Mouse (Mus musculus) spleen, postnatal 36 days (tissue): ENCODE data around the gene Kirrel3.
A peak's percentile ranks its signal among the peaks of the same experiment; 100 is the strongest.

Experiments
- DNase-seq, 2 experiments: peaks; one replicate each; pipeline ENCODE4 v3.0.0; 2022; ENCODE audit warnings: low spot score in 2 of 2, mixed read lengths in 1 of 2

Kirrel3 gene

DNA sequence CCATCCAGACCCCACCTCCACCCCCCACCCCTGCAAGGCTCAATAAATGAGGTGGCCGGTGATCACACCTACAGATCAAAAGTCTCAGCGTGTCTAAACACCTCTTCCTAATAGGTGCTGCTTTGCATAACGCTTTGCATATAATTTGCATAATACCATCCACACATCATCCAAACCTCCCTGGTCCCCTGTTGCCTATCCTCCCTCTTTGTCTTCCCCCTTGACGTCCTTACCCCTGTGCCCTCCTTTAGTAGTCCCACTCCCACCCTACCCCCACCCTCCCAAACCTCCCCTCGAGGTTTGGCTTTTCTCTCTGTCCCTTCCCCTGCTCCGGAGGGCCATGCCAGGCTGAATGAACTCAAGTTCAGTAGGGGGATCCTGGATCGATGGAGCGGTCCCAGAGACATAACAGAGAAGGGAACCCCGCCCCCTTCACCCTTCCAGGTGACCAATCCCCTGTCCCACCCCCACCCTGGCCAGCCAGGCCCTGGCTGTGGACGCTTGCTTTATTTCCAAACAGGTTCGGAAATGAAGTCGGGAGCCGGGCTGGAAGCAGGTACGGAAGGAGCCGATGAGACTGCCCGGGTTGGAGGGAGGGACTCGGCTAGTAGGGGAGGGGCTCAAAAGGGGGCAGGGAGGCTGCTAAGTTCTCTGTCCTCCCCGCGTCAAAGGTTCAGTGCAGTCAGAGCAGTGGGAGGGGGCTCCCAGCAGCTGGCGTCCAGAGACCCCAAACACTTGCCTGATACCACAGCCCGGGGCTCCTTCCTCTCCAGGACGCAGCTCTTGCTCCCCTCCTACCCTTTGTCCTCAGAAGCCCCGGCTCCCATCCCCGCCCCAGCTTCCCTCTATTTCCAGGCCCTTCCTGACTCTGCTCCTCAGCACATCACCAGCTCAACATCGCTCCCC lies 539.1 kb downstream of the Kirrel3 start:
- DNase-seq: no peak

DNA sequence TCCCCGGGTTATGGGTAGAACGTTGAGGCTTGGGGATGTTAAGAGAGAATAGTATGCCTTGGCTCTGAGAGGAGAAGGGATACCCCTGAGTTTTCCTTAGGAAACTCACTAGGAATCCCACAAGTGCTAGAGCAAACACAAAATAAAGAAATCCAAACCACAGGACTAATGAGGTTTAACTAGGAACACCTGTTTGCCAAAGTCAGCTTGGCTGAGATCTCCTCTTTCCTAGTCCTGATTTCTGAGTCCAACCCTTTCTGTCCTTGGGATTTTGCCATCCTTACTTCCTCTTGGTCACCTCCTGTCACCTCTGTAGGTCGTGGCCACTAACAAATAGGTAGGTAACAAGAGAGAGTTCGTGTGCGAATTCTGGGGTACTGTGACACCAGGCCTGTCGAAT lies 540.6 kb downstream of the Kirrel3 start:
- no peak for DNase-seq

GRCm38 (mm10) chr9:35026897-35027311 lies 541.2 kb downstream of the Kirrel3 start:
- DNase-seq: no peak

- no peak for DNase-seq
Measured at GRCm38 (mm10) chr9:35027382-35027997, 541.8 kb downstream of the Kirrel3 start.

DNA sequence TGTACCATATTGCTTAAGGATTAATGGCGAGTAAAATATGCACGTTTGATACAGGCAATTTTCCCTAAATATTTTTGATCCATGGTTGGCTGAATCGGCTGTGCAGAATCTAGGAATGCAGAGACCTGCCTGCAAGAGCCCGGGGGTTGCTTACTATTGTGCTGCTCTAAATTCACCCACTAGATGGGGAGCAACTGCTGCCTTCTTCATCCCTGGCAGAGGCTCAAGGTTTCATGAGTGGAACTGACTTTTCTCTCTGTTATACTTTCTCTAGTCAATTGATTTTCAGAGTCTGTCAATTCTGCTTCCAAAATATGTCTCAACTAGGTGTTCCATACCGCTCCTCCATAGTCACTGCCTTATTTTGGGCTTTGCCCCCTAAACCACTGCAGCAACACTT lies 545.1 kb downstream of the Kirrel3 start:
- DNase-seq: peak in 1 of 2 experiments; percentile 25

GRCm38 (mm10) chr9:35032457-35032856 lies 546.8 kb downstream of the Kirrel3 start:
- no peak for DNase-seq

GRCm38 (mm10) chr9:35035074-35035473 lies 549.4 kb downstream of the Kirrel3 start:
- no peak for DNase-seq

DNA sequence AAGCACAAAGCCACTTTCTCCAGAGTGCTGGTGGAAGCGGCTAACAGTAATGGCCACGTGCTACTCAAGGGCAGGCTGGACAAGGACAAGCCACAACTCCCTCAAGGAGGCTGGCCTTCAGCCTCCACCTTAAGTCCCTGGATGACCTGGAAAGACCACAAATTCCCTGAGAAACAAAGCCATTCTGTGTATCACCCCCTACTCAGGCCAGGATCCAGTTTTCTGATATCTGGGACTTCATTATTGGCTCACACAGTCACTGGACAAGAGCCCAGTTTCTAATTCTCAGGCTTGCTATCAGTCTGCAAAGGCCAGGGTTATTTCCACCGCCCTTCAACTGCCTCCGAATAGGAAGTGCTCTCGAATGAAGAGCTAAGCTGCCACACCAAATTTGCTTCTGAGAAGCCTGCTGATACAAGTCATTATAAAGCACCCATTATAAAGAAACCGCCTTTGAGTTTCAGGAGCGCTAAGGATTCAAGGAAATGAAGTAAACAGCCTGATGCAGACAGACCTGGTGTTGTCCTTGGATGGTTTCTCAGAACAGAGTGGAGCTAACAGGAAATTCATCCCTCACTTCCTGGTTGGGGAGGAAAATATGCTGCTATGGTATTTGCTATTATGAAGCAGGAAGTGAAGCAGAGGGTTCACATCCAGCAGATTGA lies 553.4 kb downstream of the Kirrel3 start:
- peak; percentile 24 to 30 for DNase-seq

DNA sequence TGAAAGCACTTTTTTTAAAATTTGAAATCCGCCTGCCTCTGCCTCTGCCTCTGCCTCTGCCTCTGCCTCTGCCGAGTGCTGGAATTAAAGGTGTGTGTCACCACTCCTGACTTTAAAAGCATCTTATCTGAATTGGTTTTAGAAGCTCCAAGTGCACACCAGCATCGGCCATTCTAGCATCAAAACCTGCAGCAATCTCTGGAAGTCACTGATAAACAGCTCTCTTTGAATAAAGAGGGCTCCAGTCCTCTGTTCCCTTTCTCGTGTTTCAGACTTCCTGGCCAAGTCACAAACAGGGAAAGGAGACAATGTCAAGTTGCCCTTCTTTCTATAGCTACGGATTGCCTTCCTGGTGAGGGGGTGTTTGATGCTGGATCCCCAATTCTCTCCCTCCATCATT lies 554.2 kb downstream of the Kirrel3 start:
- no peak for DNase-seq

GRCm38 (mm10) chr9:35041493-35041892 lies 555.8 kb downstream of the Kirrel3 start:
- DNase-seq: no peak

DNA sequence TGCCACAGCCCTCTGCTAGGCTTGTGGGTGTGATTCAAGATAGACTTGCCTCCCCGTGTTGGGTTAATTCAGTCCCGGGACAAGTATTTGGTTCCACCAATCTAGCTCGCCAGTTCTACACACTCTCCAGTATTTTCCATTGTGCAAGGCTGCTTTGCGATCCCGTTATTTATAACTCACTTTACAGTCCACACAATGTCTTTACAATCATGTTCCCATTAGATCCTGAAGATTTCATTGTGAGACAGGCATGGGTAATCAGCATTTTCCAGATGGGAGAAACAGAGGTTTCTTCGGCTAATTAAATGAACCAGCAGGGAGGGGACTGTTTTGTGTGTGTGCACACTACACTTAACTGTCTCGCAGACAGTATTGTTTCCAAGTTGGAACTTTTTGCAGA lies 557.9 kb downstream of the Kirrel3 start:
- DNase-seq: no peak

DNA sequence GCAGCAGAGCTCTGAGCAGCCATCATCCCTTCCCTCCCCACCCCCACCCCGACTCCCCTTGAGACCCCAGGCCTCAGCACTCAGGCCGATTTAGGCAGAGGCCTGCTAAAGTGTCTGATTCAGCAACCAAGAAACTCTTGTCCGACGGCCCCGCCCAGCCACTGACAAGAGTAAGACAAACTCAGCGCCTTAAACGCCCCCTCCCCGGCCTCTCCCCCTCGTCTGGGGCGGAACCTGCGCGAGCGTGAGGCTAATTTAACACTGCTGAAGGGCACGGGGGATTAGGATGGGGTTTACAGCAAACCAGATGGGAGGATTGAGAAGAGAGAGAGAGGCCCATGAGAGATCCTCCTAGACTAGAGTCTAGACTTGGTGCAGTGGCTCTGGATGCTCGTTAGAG lies 558.8 kb downstream of the Kirrel3 start:
- DNase-seq: no peak

- peak in 1 of 2 experiments; percentile 20 for DNase-seq
Measured at GRCm38 (mm10) chr9:35045031-35045531, 559.4 kb downstream of the Kirrel3 start.

DNA sequence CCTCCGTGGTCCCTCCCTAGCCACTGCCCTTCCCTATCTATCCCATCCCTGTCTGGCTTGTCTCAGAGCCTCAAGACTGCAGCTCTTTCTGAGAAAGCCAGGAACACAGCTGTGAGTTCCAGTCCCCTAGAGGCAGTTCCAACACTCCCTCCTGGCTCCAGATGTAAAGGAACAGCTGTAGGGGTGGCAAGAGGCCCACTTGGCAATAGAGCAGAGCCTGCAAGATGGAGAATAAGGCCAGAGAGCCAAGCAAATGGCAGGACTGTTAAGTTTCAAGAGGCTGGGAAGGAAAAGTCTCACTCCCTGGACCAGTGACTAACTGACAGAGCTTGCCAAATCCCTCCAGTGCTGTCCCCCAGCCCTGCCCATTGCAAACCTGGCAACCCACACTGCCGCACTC lies 560.1 kb downstream of the Kirrel3 start:
- no peak for DNase-seq

DNA sequence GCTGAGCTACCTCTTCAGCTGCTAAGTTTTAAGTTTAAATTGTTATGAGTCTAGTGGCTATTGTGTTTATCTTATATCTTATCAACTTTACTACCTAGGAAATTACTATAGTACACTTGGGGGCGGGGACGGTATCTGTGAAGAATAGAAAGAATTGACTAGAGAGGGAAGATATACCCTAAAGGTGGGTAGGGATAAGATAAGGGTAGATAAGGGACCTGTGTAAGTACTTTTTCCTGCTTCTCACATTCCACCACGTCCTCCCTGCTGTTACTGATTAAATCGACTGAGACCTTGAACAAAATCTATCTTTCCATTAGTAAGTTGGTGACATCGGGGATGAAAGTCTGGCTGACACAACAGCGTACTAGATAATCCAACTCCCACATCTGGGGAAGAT lies 562.8 kb downstream of the Kirrel3 start:
- DNase-seq: no peak

DNA sequence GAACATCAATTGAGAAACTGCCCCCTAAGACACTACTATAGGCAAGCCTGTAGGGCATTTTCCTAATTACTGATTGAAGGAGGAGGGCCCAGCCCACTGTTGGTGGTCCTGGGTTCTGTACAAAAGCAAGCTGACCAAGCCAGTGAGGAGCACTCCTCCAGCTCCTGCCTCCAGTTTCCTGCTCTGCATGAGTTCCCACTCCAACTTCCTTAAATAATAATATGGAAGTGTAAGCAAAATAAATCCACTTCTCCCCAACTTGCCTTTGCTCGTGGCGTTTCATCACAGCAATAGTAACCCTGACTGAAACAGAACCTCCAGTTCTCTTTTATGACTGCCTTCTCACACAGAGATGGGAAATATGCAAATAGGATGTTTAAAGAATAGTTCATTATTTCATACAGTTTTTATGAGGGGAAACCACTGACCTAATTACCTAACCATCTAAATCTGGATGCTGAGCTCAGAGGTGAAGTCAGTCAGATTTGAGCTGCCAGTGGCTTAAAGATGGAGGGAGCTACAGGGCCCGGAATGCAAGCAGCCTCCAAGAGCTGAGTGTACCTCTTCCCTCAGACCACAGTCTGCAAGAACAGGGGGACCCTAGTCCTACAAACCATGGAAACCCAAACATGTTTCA lies 564.3 kb downstream of the Kirrel3 start:
- DNase-seq: no peak

DNA sequence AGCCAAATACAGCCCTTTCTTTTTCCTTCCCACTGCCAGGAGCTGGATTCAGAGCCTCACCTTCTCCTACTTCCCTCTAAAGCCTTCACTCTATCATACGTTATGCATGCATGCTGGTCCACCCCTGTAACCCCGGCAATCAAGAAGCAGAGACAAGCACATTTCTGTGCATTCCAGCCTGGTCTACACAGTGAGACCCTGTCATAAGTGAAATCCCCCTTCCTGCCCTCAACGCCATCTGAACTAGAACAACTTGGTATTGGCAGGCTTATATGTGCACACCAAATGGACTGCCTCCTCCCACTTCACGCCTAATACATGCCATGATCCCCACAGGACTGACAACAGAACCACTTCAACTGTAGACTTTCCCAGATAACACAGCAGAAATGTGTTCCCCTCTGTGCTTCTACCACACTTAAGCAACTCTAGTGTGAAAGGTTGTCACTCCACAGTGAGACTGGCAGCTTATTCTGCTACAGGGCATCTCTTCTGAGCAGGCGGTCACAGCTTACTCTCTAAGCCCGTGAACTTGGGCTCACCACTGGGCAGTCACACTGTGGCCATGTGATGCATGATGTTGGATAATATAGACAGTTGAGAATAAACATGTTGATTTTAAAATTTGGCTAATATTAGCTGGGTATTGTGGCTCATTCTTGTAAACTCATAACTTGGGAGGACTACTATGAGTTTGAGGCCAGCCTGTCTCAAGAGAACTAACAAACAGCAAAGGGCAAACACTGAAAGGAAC lies 565.2 kb downstream of the Kirrel3 start:
- no peak for DNase-seq

DNA sequence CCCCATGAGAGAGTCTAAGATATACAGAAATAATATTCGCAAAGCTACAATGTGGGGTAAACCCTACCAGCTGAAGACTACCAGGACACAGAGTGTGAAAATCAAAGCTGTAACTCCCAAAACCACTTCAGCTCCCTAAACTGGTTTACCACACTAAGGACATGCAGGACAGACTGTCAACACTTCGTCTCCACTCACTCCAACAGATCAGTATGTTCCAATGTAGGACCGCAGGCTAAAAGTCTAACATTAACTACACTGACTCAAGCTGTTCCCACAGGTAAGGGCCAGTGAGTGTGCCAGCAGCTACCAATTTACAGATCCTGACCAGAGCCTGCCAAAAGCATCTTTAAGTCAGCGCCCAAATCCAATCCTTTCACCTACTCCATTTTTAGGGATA lies 566.0 kb downstream of the Kirrel3 start:
- no peak for DNase-seq

DNA sequence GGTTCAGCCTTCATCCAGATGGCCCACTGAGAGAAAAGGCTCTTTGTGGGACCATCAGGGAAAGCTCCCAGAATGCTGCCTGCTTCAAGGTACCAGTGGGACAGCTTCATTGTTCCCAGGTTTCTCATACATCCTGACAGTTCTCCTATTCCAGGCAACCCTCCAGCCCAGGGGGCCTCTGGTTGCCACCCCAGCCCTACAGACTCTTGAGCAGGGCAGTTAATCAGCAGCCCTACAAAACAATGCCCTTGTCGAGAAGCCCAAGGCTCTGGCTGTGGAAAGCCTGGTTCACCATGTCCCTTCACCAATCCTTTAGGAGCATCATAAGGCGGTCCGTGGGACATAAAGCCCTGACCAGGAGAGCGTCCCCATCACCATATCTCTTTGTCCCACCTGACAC lies 567.0 kb downstream of the Kirrel3 start:
- DNase-seq: no peak

- no peak for DNase-seq
Measured at GRCm38 (mm10) chr9:35053081-35053480, 567.4 kb downstream of the Kirrel3 start.

- no peak for DNase-seq
Measured at GRCm38 (mm10) chr9:35053669-35054068, 568.0 kb downstream of the Kirrel3 start.
